Mouse (Mus musculus): ENCODE data around the gene Gm17359. TPM values are rescaled to one million over a fixed set of nuclear protein-coding genes. Genes with fewer than 3 reads are reported as not detected.
"Not testable (repeated sequence)": the region's sequence is repeated elsewhere in the genome, so short reads cannot be mapped to it uniquely, and the experiment has no call there.

Gene Gm17359
- polyA plus RNA-seq, 1 experiment: not detected

GRCm38 (mm10) chr3:79443850-79444249 is 107.4 kb downstream of the Gm17359 start:
- H3K27me3 ChIP-seq (ENCODE audit: control insufficient read depth, insufficient read depth, low read length): no peaks in the 10 kb centered on the region
- no peak overlapping the region for H3K4me3 ChIP-seq (ENCODE audit: extremely low read depth, insufficient read depth, insufficient read length)
- H3K36me3 ChIP-seq (ENCODE audit: control insufficient read depth, insufficient read depth, low read length): no peaks in the 10 kb centered on the region
- no peak for DNase-seq (ENCODE audit: low read depth in 1 of 2, low spot score in 2 of 2)
- H3K27ac ChIP-seq (ENCODE audit: insufficient read depth, low read length): no peak overlapping the region
- WGBS: 79% methylated on average over 4 of the region's 4 CpGs
- no peak for TF ChIP-seq CTCF (IDR thresholded peaks at IDR 0.05; ENCODE audit: extremely low read depth, insufficient read depth, insufficient read length, insufficient replicate concordance)
- TF ChIP-seq POLR2A (IDR thresholded peaks at IDR 0.05; ENCODE audit: low read depth, low read length): no peak
- no peaks in the 10 kb centered on the region for H3K4me1 ChIP-seq (ENCODE audit: control insufficient read depth, insufficient read depth, insufficient read length)

GRCm38 (mm10) chr3:79445041-79445440 is 108.6 kb downstream of the Gm17359 start:
- Histone ChIP-seq H3K36me3 (ENCODE audit: control insufficient read depth, insufficient read depth, low read length) (no peaks in the 10 kb centered on the region), H3K4me1 (ENCODE audit: control insufficient read depth, insufficient read depth, insufficient read length) (no peaks in the 10 kb centered on the region), H3K4me3 (ENCODE audit: extremely low read depth, insufficient read depth, insufficient read length) (no peak overlapping the region), H3K27ac (ENCODE audit: insufficient read depth, low read length) (no peak overlapping the region), H3K27me3 (ENCODE audit: control insufficient read depth, insufficient read depth, low read length) (no peaks in the 10 kb centered on the region)
- no peak for DNase-seq (ENCODE audit: low read depth in 1 of 2, low spot score in 2 of 2)
- TF ChIP-seq POLR2A (IDR thresholded peaks at IDR 0.05; ENCODE audit: low read depth, low read length): no peak
- no peak for TF ChIP-seq CTCF (IDR thresholded peaks at IDR 0.05; ENCODE audit: extremely low read depth, insufficient read depth, insufficient read length, insufficient replicate concordance)
- WGBS: 74% methylated on average over 8 of the region's 8 CpGs

DNA sequence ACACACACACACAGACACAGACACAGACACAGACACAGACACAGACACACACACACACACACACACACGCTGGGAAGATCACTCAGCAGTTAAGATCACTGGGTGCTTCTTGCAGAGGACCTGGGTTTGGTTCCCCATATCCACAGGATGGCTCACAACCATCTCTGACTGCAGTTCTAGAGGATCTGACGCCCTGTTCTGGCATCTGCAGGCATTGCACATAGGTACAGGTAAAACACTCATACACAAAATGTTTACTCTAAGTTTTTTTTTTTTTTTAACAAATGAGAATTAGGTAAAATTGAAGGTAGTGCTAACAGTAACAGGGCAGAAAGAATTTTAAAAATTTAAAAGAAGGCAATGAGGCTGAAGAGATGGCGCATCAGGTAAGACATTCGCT is 109.7 kb downstream of the Gm17359 start:
- no peak overlapping the region for H3K27ac ChIP-seq (ENCODE audit: insufficient read depth, low read length)
- no peaks in the 10 kb centered on the region for H3K4me1 ChIP-seq (ENCODE audit: control insufficient read depth, insufficient read depth, insufficient read length)
- DNase-seq (ENCODE audit: low read depth in 1 of 2, low spot score in 2 of 2): no peak
- whole genome bisulfite sequencing: 88% methylated on average over 4 of the region's 4 CpGs
- TF ChIP-seq CTCF (IDR thresholded peaks at IDR 0.05; ENCODE audit: extremely low read depth, insufficient read depth, insufficient read length, insufficient replicate concordance): no peak
- TF ChIP-seq POLR2A (IDR thresholded peaks at IDR 0.05; ENCODE audit: low read depth, low read length): no peak
- no peaks in the 10 kb centered on the region for H3K27me3 ChIP-seq (ENCODE audit: control insufficient read depth, insufficient read depth, low read length)
- H3K4me3 ChIP-seq (ENCODE audit: extremely low read depth, insufficient read depth, insufficient read length): no peak overlapping the region
- H3K36me3 ChIP-seq (ENCODE audit: control insufficient read depth, insufficient read depth, low read length): no peaks in the 10 kb centered on the region

DNA sequence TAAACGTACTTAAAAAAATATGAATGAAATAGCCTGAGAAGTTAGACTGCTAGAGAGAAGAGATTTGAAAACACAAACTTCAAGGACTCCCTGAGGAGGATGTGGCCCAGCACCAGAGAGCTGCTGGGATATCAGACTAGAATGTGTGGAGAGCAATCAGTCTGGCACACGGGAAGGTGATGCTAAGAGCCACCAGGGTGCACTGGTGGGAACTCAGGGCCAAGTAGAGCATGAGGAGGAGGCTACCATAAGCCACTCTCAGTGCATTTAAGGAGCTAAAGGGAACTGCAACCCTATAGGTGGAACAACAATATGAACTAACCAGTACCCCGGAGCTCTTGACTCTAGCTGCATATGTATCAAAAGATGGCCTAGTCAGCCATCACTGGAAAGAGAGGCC is 110.2 kb downstream of the Gm17359 start:
- H3K4me1 ChIP-seq (ENCODE audit: control insufficient read depth, insufficient read depth, insufficient read length); DNase-seq (ENCODE audit: low read depth in 1 of 2, low spot score in 2 of 2); H3K27ac ChIP-seq (ENCODE audit: insufficient read depth, low read length); H3K36me3 ChIP-seq (ENCODE audit: control insufficient read depth, insufficient read depth, low read length); H3K4me3 ChIP-seq (ENCODE audit: extremely low read depth, insufficient read depth, insufficient read length); H3K27me3 ChIP-seq (ENCODE audit: control insufficient read depth, insufficient read depth, low read length): not testable (repeated sequence)
- 74% methylated on average over 3 of the region's 3 CpGs for WGBS

- Histone ChIP-seq H3K36me3 (ENCODE audit: control insufficient read depth, insufficient read depth, low read length) (no peaks in the 10 kb centered on the region), H3K4me1 (ENCODE audit: control insufficient read depth, insufficient read depth, insufficient read length) (no peaks in the 10 kb centered on the region), H3K27ac (ENCODE audit: insufficient read depth, low read length) (no peak overlapping the region), H3K4me3 (ENCODE audit: extremely low read depth, insufficient read depth, insufficient read length) (no peak overlapping the region), H3K27me3 (ENCODE audit: control insufficient read depth, insufficient read depth, low read length) (no peaks in the 10 kb centered on the region)
- DNase-seq (ENCODE audit: low read depth in 1 of 2, low spot score in 2 of 2): no peak
- TF ChIP-seq POLR2A (IDR thresholded peaks at IDR 0.05; ENCODE audit: low read depth, low read length) (no peak), CTCF (IDR thresholded peaks at IDR 0.05; ENCODE audit: extremely low read depth, insufficient read depth, insufficient read length, insufficient replicate concordance) (no peak)
- 91% methylated on average over 5 of the region's 5 CpGs for WGBS
Measured at GRCm38 (mm10) chr3:79448421-79448820, 112.0 kb downstream of the Gm17359 start.

- no peaks in the 10 kb centered on the region for H3K36me3 ChIP-seq (ENCODE audit: control insufficient read depth, insufficient read depth, low read length)
- TF ChIP-seq CTCF (IDR thresholded peaks at IDR 0.05; ENCODE audit: extremely low read depth, insufficient read depth, insufficient read length, insufficient replicate concordance): no peak
- no peak for TF ChIP-seq POLR2A (IDR thresholded peaks at IDR 0.05; ENCODE audit: low read depth, low read length)
- WGBS: 95% methylated on average over 7 of the region's 7 CpGs
- no peak overlapping the region for H3K4me3 ChIP-seq (ENCODE audit: extremely low read depth, insufficient read depth, insufficient read length)
- H3K4me1 ChIP-seq (ENCODE audit: control insufficient read depth, insufficient read depth, insufficient read length): no peaks in the 10 kb centered on the region
- H3K27ac ChIP-seq (ENCODE audit: insufficient read depth, low read length): no peak overlapping the region
- no peak for DNase-seq (ENCODE audit: low read depth in 1 of 2, low spot score in 2 of 2)
- H3K27me3 ChIP-seq (ENCODE audit: control insufficient read depth, insufficient read depth, low read length): no peaks in the 10 kb centered on the region
Measured at GRCm38 (mm10) chr3:79449361-79449760, 112.9 kb downstream of the Gm17359 start.

DNA sequence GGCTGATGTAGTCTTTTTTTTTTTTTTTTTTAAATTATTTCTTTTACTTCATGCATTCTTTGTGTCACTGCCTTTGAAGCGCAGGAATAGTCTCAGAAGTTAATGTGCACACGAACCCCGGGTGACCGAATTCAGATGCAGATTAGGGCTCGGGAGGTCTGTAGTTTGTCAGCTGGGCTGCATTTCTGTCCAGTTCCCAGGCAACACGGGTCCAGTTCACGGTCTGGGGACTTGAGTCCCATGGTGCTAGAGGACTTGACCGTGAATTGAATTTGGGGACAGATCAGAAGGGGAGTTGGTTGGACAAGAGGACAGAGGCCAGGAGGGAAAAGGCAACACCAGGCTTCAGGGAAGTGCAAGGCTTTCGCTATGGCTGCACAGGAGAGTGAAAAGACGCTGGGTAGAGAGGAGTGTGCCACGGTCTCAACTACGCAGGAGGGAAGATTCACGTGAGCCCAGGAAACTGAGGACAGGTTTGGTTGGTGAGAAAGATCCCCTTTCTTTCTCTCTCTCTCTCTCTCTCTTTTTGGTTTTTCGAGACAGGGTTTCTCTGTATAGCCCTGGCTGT is 116.3 kb downstream of the Gm17359 start:
- 95% methylated on average over 14 of the region's 14 CpGs for WGBS

More for the DNA sequence above, 116.3 kb downstream of the Gm17359 start:
- H3K27ac ChIP-seq (ENCODE audit: insufficient read depth, low read length): no peak overlapping the region
- no peaks in the 10 kb centered on the region for H3K36me3 ChIP-seq (ENCODE audit: control insufficient read depth, insufficient read depth, low read length)
- TF ChIP-seq POLR2A (IDR thresholded peaks at IDR 0.05; ENCODE audit: low read depth, low read length): no peak
- no peak for TF ChIP-seq CTCF (IDR thresholded peaks at IDR 0.05; ENCODE audit: extremely low read depth, insufficient read depth, insufficient read length, insufficient replicate concordance)
- no peak overlapping the region for H3K4me3 ChIP-seq (ENCODE audit: extremely low read depth, insufficient read depth, insufficient read length)
- DNase-seq (ENCODE audit: low read depth in 1 of 2, low spot score in 2 of 2): no peak
- H3K4me1 ChIP-seq (ENCODE audit: control insufficient read depth, insufficient read depth, insufficient read length): no peaks in the 10 kb centered on the region
- no peaks in the 10 kb centered on the region for H3K27me3 ChIP-seq (ENCODE audit: control insufficient read depth, insufficient read depth, low read length)
